Mouse (Mus musculus) ES-E14 (cell line): ENCODE data around the gene Gm21310. TPM values are rescaled to one million over a fixed set of nuclear protein-coding genes. Genes with fewer than 3 reads are reported as not detected.
"Not testable (repeated sequence)": the region's sequence is repeated elsewhere in the genome, so short reads cannot be mapped to it uniquely, and the experiment has no call there.

Experiments used
- DNase-seq: peaks from one replicate; pipeline ENCODE4 v3.0.0-alpha.2; 2013; ENCODE audit warnings: low read depth, low spot score
- H3K27ac ChIP-seq: 2 replicates; pipeline ENCODE4 v1.5.1; 2012; ENCODE audit warnings: low read depth, mild to moderate bottlenecking, low read length, moderate library complexity, mixed read lengths; ENCODE audit not compliant: poor library complexity, insufficient read depth, severe bottlenecking
- H3K36me3 ChIP-seq: 2 replicates; pipeline ENCODE4 v1.6.1; 2012; ENCODE audit warnings: mild to moderate bottlenecking, low read length, moderate library complexity, mixed read lengths; ENCODE audit not compliant: control insufficient read depth, poor library complexity, insufficient read depth, severe bottlenecking
- H3K4me1 ChIP-seq, 2 experiments: fragments of 150-350 bp in 1 of 2; sonication (generic) in 1 of 2; 2 replicates each; pipeline ENCODE4 v1.6.1; 2012; ENCODE audit warnings: low read length in 2 of 2, mild to moderate bottlenecking in 1 of 2, mixed read lengths in 1 of 2; ENCODE audit not compliant: control insufficient read depth in 2 of 2, insufficient read depth in 2 of 2, poor library complexity in 1 of 2
- H3K4me3 ChIP-seq, 2 experiments: fragments of 150-350 bp in 1 of 2; sonication (generic) in 1 of 2; 2 replicates each; pipeline ENCODE4 v1.5.1; 2012; ENCODE audit warnings: low read length in 2 of 2, low read depth in 1 of 2, mild to moderate bottlenecking in 1 of 2, mixed read lengths in 1 of 2; ENCODE audit not compliant: insufficient read depth in 1 of 2, poor library complexity in 1 of 2, severe bottlenecking in 1 of 2
- H3K9ac ChIP-seq: 2 replicates; pipeline ENCODE4 v1.6.1; 2012; ENCODE audit warnings: low read depth, mild to moderate bottlenecking, low read length, mixed read lengths; ENCODE audit not compliant: poor library complexity, insufficient read depth, severe bottlenecking
- H3K9me3 ChIP-seq: fragments of 150-350 bp; sonication (generic); 2 replicates; pipeline ENCODE4 v1.6.1; 2012; ENCODE audit warnings: low read depth, mild to moderate bottlenecking, low read length; ENCODE audit not compliant: control insufficient read depth, insufficient read depth
- in situ Hi-C, 2 experiments: fragments of 600-800 bp; cut with MboI; formaldehyde crosslinking; loops; one replicate each; pipeline ENCODE4 v1.15.1; 2025; ENCODE audit warnings: low sequenced_read_pairs in 2 of 2, inconsistent platforms in 1 of 2; ENCODE audit not compliant: unreplicated experiment in 2 of 2
- total RNA-seq: library from RNA; depleted of rRNA; stranded (reverse); fragments of 300-350 nt; gene quantifications from 2 replicates; pipeline ENCODE4 v1.2.3, GENCODE M21; 2012; rRNA removed

Gene Gm21310
- not detected in 2 replicates for total RNA-seq

DNA sequence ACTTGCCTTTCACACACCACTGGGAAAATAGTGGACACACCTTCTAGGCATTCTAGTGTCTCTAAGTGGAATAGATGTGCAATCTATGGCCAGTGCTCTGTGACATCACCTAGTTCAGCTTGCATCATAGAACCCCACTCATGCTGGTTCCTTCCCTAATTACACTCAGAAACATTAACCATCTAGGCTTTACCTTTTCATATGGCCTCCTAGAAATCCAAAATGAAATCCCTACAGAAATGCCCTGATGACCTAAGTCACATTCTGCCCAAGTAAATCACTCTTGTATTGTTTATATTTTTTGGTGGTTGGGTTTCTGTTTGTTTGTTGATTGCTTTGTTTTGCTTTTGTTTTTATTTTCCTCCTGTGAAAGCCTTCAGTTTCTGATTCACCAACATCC is at the start of gene Gm21310:
Gm21310 (minus strand) TSS at position 101 of the 400 bp plus-strand sequence.
- H3K9ac ChIP-seq, H3K4me3 ChIP-seq, H3K36me3 ChIP-seq, H3K9me3 ChIP-seq, H3K27ac ChIP-seq, DNase-seq, in situ Hi-C loops, H3K4me1 ChIP-seq: not testable (repeated sequence)

Other genes starting within 250 kb of the Gm21310 start
- not detected in 2 replicates for gene Gm20834, start 177.4 kb upstream of the Gm21310 start, total RNA-seq